Mouse (Mus musculus): Measurements from ENCODE around the gene Gm10295.

DNA sequence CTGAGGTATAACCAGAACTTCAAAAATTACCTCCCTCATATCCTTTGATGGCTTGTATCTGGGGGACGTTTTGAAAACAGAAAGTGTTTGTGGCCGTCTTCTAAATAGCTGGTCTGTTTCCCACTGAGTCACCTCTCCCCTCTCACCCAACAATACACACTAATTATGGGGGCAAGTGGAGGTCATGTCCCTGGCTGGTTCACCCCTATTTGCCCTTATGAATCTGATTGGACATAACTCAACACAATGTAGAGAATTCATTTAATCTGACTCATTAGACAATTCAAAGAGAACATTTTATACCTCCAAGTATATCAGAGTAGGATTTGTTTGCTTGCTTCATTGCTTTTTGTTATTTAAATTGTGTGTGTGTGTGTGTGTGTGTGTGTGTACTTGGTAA lies 20.6 kb upstream of the Gm10295 start:
- TF ChIP-seq CTCF (IDR thresholded peaks at IDR 0.05; ENCODE audit: control insufficient read depth, insufficient read depth, insufficient replicate concordance, low read depth, low read length) (no peak), POLR2A (IDR thresholded peaks at IDR 0.05; ENCODE audit: control insufficient read depth, low read depth, low read length) (no peak)
